Mouse (Mus musculus) kidney, postnatal 25 days (tissue): ENCODE data around the gene Plscr2.
A peak's percentile ranks its signal among the peaks of the same experiment; 100 is the strongest.
"Not testable (repeated sequence)": the region's sequence is repeated elsewhere in the genome, so short reads cannot be mapped to it uniquely, and the experiment has no call there.

Experiments used
- DNase-seq, 2 experiments: peaks; one replicate each; pipeline ENCODE4 v3.0.0; 2021; ENCODE audit warnings: mixed read lengths in 2 of 2

Plscr2 gene

GRCm38 (mm10) chr9:92273956-92274762 is 1.2 kb upstream of the Plscr2 start:
- peak; percentile 68 to 89 for DNase-seq

- peak; percentile 62 to 72 for DNase-seq
Measured at GRCm38 (mm10) chr9:92276360-92276759, 958 bp downstream of the Plscr2 start.

GRCm38 (mm10) chr9:92280048-92280447 is 4.6 kb downstream of the Plscr2 start:
- no peak for DNase-seq

GRCm38 (mm10) chr9:92282563-92283171 is 7.3 kb downstream of the Plscr2 start:
- no peak for DNase-seq

GRCm38 (mm10) chr9:92289675-92290074 is 14.3 kb downstream of the Plscr2 start:
- no peak for DNase-seq

GRCm38 (mm10) chr9:92292169-92292568 is 16.8 kb downstream of the Plscr2 start:
- peak in 1 of 2 experiments; percentile 62 for DNase-seq

GRCm38 (mm10) chr9:92292922-92293321 is 17.5 kb downstream of the Plscr2 start:
- no peak for DNase-seq

- DNase-seq, result no peak
Measured at GRCm38 (mm10) chr9:92293560-92294548, 18.5 kb downstream of the Plscr2 start.

GRCm38 (mm10) chr9:92298288-92298687 is 22.9 kb downstream of the Plscr2 start:
- DNase-seq, result no peak

- DNase-seq, result no peak
Measured at GRCm38 (mm10) chr9:92301213-92301612, 25.8 kb downstream of the Plscr2 start.

- no peak for DNase-seq
Measured at GRCm38 (mm10) chr9:92305075-92305474, 29.7 kb downstream of the Plscr2 start.

GRCm38 (mm10) chr9:92305620-92306220 is 30.3 kb downstream of the Plscr2 start:
- no peak for DNase-seq

GRCm38 (mm10) chr9:92309077-92309476 is 33.7 kb downstream of the Plscr2 start, which contains the start of gene 1700057G04Rik:
1700057G04Rik (plus strand) TSS chr9:92309377.
- DNase-seq, result no peak

- DNase-seq, result peak; percentile 35 to 65
Measured at GRCm38 (mm10) chr9:92316791-92317190, 41.4 kb downstream of the Plscr2 start.

- DNase-seq, result not testable (repeated sequence)
Measured at GRCm38 (mm10) chr9:92325936-92326335, 50.5 kb downstream of the Plscr2 start.

GRCm38 (mm10) chr9:92326813-92327212 is 51.4 kb downstream of the Plscr2 start:
- DNase-seq, result peak in 1 of 2 experiments; percentile 26

GRCm38 (mm10) chr9:92331383-92331782 is 56.0 kb downstream of the Plscr2 start:
- no peak for DNase-seq

GRCm38 (mm10) chr9:92334845-92335244 is 59.4 kb downstream of the Plscr2 start:
- DNase-seq, result no peak

- DNase-seq, result no peak
Measured at GRCm38 (mm10) chr9:92335277-92335818, 59.9 kb downstream of the Plscr2 start.

- no peak for DNase-seq
Measured at GRCm38 (mm10) chr9:92337063-92337462, 61.7 kb downstream of the Plscr2 start.

- DNase-seq, result peak in 1 of 2 experiments; percentile 21
Measured at GRCm38 (mm10) chr9:92337661-92338060, 62.3 kb downstream of the Plscr2 start.

GRCm38 (mm10) chr9:92338954-92339353 is 63.6 kb downstream of the Plscr2 start:
- no peak for DNase-seq
